Mouse (Mus musculus) forebrain, embryonic 16.5 days (tissue): ENCODE results near the gene Anapc4. TPM values are rescaled to one million over a fixed set of nuclear protein-coding genes. Genes with fewer than 3 reads are reported as not detected.
A peak's percentile ranks its signal among the peaks of the same experiment; 100 is the strongest.

Source experiments
- ATAC-seq: fragments of 200-750 bp; cut with Nextera tagmentation; 2 replicates; pipeline ENCODE4 v1.8.0; 2017; ENCODE audit warnings: mild to moderate bottlenecking, moderate library complexity
- H3K27ac ChIP-seq: fragments of 300-500 bp; sonication (generic); 2 replicates; pipeline ENCODE4 v1.5.1; 2014; ENCODE audit warnings: low read length, control low read depth
- H3K27me3 ChIP-seq: fragments of 300-500 bp; sonication (generic); replicated peaks from 2 replicates; pipeline ENCODE4 v1.6.1; 2014; ENCODE audit warnings: low read length; ENCODE audit not compliant: control insufficient read depth, insufficient read depth
- H3K36me3 ChIP-seq: fragments of 300-500 bp; sonication (generic); 2 replicates; pipeline ENCODE4 v1.6.1; 2014; ENCODE audit not compliant: control insufficient read depth, insufficient read depth
- H3K4me1 ChIP-seq: fragments of 300-500 bp; sonication (generic); replicated peaks from 2 replicates; pipeline ENCODE4 v1.6.1; 2014; ENCODE audit warnings: low read length; ENCODE audit not compliant: control insufficient read depth, insufficient read depth
- H3K4me2 ChIP-seq: fragments of 300-500 bp; sonication (generic); 2 replicates; pipeline ENCODE4 v1.6.1; 2014; ENCODE audit warnings: mild to moderate bottlenecking, low read length, control low read depth
- H3K4me3 ChIP-seq: fragments of 300-500 bp; sonication (generic); replicated peaks from 2 replicates; pipeline ENCODE4 v1.5.1; 2014; ENCODE audit warnings: mild to moderate bottlenecking, low read length, control low read depth
- H3K9ac ChIP-seq: fragments of 300-500 bp; sonication (generic); replicated peaks from 2 replicates; pipeline ENCODE4 v1.6.1; 2014; ENCODE audit warnings: low read depth, low read length, control low read depth
- H3K9me3 ChIP-seq: fragments of 300-500 bp; sonication (generic); 2 replicates; pipeline ENCODE4 v1.6.1; 2016; ENCODE audit warnings: low read length; ENCODE audit not compliant: control insufficient read depth
- WGBS: fragments of 180-500 bp; shearing (Covaris S2); extraction: QIAGEN DNeasy Blood & Tissue Kit; methylation state at CpG from one replicate; pipeline ENCODE4 v1.1.7; 2014; 5-methylcytosine and 5-hydroxymethylcytosine counted together
- polyA plus RNA-seq: library from polyadenylated mRNA; unstranded; fragments of >200 nt; fragmentation: Nextera tagmentation; extraction: Ambion mirVana; gene quantifications from 2 replicates; pipeline ENCODE4 v1.2.1, GENCODE M21; 2015

Gene Anapc4
- polyA plus RNA-seq, 1 experiment from 2014 or later: 114 TPM

GRCm38 (mm10) chr5:52864446-52864845 lies 30.6 kb downstream of the Anapc4 start:
- Histone ChIP-seq H3K9ac (no peak overlapping the region), H3K4me2 (no peak overlapping the region), H3K4me3 (no peak overlapping the region), H3K27ac (no peak overlapping the region), H3K36me3 (peaks cover 54% of the 10 kb centered on the region), H3K27me3 (no peaks in the 10 kb centered on the region), H3K9me3 (no peaks in the 10 kb centered on the region), H3K4me1 (no peaks in the 10 kb centered on the region)
- no peak for ATAC-seq
- WGBS: 93% methylated on average over 8 of the region's 8 CpGs

- ATAC-seq: no peak
- H3K9me3 ChIP-seq: no peaks in the 10 kb centered on the region
- no peaks in the 10 kb centered on the region for H3K27me3 ChIP-seq
- no peak overlapping the region for H3K27ac ChIP-seq
- H3K4me3 ChIP-seq: no peak overlapping the region
- no peaks in the 10 kb centered on the region for H3K4me1 ChIP-seq
- H3K4me2 ChIP-seq: no peak overlapping the region
- H3K36me3 ChIP-seq: peaks cover 50% of the 10 kb centered on the region
- no peak overlapping the region for H3K9ac ChIP-seq
- 66% methylated on average over 9 of the region's 9 CpGs for WGBS
These were observed 32.0 kb downstream of the Anapc4 start for GRCm38 (mm10) chr5:52865825-52866224.

GRCm38 (mm10) chr5:52866361-52867155 lies 32.7 kb downstream of the Anapc4 start:
- H3K36me3 ChIP-seq: peaks cover 43% of the 10 kb centered on the region
- no peak overlapping the region for H3K4me3 ChIP-seq
- H3K9me3 ChIP-seq: no peaks in the 10 kb centered on the region
- H3K27ac ChIP-seq: no peak overlapping the region
- no peak overlapping the region for H3K4me2 ChIP-seq
- ATAC-seq: no peak
- WGBS: 88% methylated on average over 18 of the region's 18 CpGs
- no peak overlapping the region for H3K9ac ChIP-seq
- no peaks in the 10 kb centered on the region for H3K4me1 ChIP-seq
- no peaks in the 10 kb centered on the region for H3K27me3 ChIP-seq

GRCm38 (mm10) chr5:52868918-52869703 lies 35.3 kb downstream of the Anapc4 start:
- Histone ChIP-seq H3K4me2 (no peak overlapping the region), H3K27ac (no peak overlapping the region), H3K4me1 (no peaks in the 10 kb centered on the region), H3K27me3 (no peaks in the 10 kb centered on the region), H3K36me3 (peaks cover 26% of the 10 kb centered on the region), H3K9me3 (no peaks in the 10 kb centered on the region), H3K9ac (no peak overlapping the region), H3K4me3 (no peak overlapping the region)
- no peak for ATAC-seq
- 89% methylated on average over 12 of the region's 12 CpGs for WGBS

- Histone ChIP-seq H3K4me1 (no peaks in the 10 kb centered on the region), H3K4me3 (no peak overlapping the region), H3K4me2 (no peak overlapping the region), H3K9me3 (no peaks in the 10 kb centered on the region), H3K27me3 (no peaks in the 10 kb centered on the region), H3K27ac (no peak overlapping the region), H3K9ac (no peak overlapping the region), H3K36me3 (peaks cover 13% of the 10 kb centered on the region)
- no peak for ATAC-seq
- 23% methylated on average over 1 of the region's 1 CpGs for WGBS
These were observed 37.6 kb downstream of the Anapc4 start for GRCm38 (mm10) chr5:52871461-52871860.

GRCm38 (mm10) chr5:52871986-52872385 lies 38.2 kb downstream of the Anapc4 start:
- Histone ChIP-seq H3K9ac (no peak overlapping the region), H3K4me2 (no peak overlapping the region), H3K4me1 (no peaks in the 10 kb centered on the region), H3K4me3 (no peak overlapping the region), H3K9me3 (no peaks in the 10 kb centered on the region), H3K36me3 (peaks cover 9% of the 10 kb centered on the region), H3K27ac (no peak overlapping the region), H3K27me3 (no peaks in the 10 kb centered on the region)
- no peak for ATAC-seq
- 92% methylated on average over 13 of the region's 13 CpGs for WGBS

- no peak overlapping the region for H3K4me2 ChIP-seq
- no peak overlapping the region for H3K27ac ChIP-seq
- no peak overlapping the region for H3K4me3 ChIP-seq
- H3K36me3 ChIP-seq: no peaks in the 10 kb centered on the region
- no peaks in the 10 kb centered on the region for H3K27me3 ChIP-seq
- no peaks in the 10 kb centered on the region for H3K9me3 ChIP-seq
- 3% methylated on average over 7 of the region's 14 CpGs for WGBS
- H3K9ac ChIP-seq: no peak overlapping the region
- H3K4me1 ChIP-seq: no peaks in the 10 kb centered on the region
- ATAC-seq: peak; percentile 89
These were observed 45.0 kb downstream of the Anapc4 start for GRCm38 (mm10) chr5:52878847-52879246.

- no peak overlapping the region for H3K4me3 ChIP-seq
- WGBS: 88% methylated on average over 6 of the region's 6 CpGs
- H3K9ac ChIP-seq: no peak overlapping the region
- no peaks in the 10 kb centered on the region for H3K4me1 ChIP-seq
- H3K36me3 ChIP-seq: no peaks in the 10 kb centered on the region
- no peaks in the 10 kb centered on the region for H3K27me3 ChIP-seq
- no peak overlapping the region for H3K27ac ChIP-seq
- no peak overlapping the region for H3K4me2 ChIP-seq
- ATAC-seq: no peak
- no peaks in the 10 kb centered on the region for H3K9me3 ChIP-seq
These were observed 46.1 kb downstream of the Anapc4 start for GRCm38 (mm10) chr5:52879926-52880325.

GRCm38 (mm10) chr5:52882446-52882845 lies 48.6 kb downstream of the Anapc4 start:
- H3K36me3 ChIP-seq: no peaks in the 10 kb centered on the region
- 42% methylated on average over 2 of the region's 2 CpGs for WGBS

More at GRCm38 (mm10) chr5:52882446-52882845, 48.6 kb downstream of the Anapc4 start:
- H3K9ac ChIP-seq: no peak overlapping the region
- H3K4me2 ChIP-seq: no peak overlapping the region
- H3K27ac ChIP-seq: no peak overlapping the region
- no peaks in the 10 kb centered on the region for H3K9me3 ChIP-seq
- H3K27me3 ChIP-seq: no peaks in the 10 kb centered on the region
- H3K4me1 ChIP-seq: no peaks in the 10 kb centered on the region
- H3K4me3 ChIP-seq: no peak overlapping the region
- ATAC-seq: no peak
